Mouse (Mus musculus) intestine, postnatal 0 days (tissue): Measurements from ENCODE around the gene Tob2. TPM values are rescaled to one million over a fixed set of nuclear protein-coding genes. Genes with fewer than 3 reads are reported as not detected.

ENCODE experiments used
- ATAC-seq: fragments of 200-750 bp; cut with Nextera tagmentation; 2 replicates; pipeline ENCODE4 v1.8.0; 2017; ENCODE audit warnings: mild to moderate bottlenecking, moderate TSS enrichment, moderate library complexity
- H3K27ac ChIP-seq: fragments of 300-500 bp; sonication (generic); 2 replicates; pipeline ENCODE4 v1.5.1; 2014; ENCODE audit warnings: mild to moderate bottlenecking, low read depth, low read length, moderate library complexity
- H3K27me3 ChIP-seq: fragments of 300-500 bp; sonication (generic); replicated peaks from 2 replicates; pipeline ENCODE4 v1.6.1; 2014; ENCODE audit warnings: low read length, mixed read lengths; ENCODE audit not compliant: control insufficient read depth, insufficient read depth
- H3K36me3 ChIP-seq: fragments of 300-500 bp; sonication (generic); 2 replicates; pipeline ENCODE4 v1.6.1; 2014; ENCODE audit warnings: mild to moderate bottlenecking, moderate library complexity; ENCODE audit not compliant: control insufficient read depth, insufficient read depth
- H3K4me1 ChIP-seq: fragments of 300-500 bp; sonication (generic); replicated peaks from 2 replicates; pipeline ENCODE4 v1.6.1; 2014; ENCODE audit warnings: antibody characterized with exemption, low read length, mixed read lengths; ENCODE audit not compliant: control insufficient read depth, insufficient read depth
- H3K4me2 ChIP-seq: fragments of 300-500 bp; sonication (generic); replicated peaks from 2 replicates; pipeline ENCODE4 v1.6.1; 2014; ENCODE audit warnings: low read depth, mild to moderate bottlenecking, moderate library complexity
- H3K4me3 ChIP-seq: fragments of 300-500 bp; sonication (generic); 2 replicates; pipeline ENCODE4 v1.5.1; 2014; ENCODE audit warnings: low read depth, low read length
- H3K9ac ChIP-seq: fragments of 300-500 bp; sonication (generic); 2 replicates; pipeline ENCODE4 v1.6.1; 2014; ENCODE audit warnings: mild to moderate bottlenecking, low read depth, low read length
- H3K9me3 ChIP-seq: fragments of 300-500 bp; sonication (generic); 2 replicates; pipeline ENCODE4 v1.6.1; 2016; ENCODE audit warnings: mixed run types; ENCODE audit not compliant: control insufficient read depth
- CTCF ChIP-seq: sonication (generic); IDR thresholded peaks from 2 replicates; pipeline ENCODE4 v1.5.1; 2016; ENCODE audit warnings: low read depth, mild to moderate bottlenecking, control low read depth, antibody characterized with exemption, moderate library complexity
- WGBS: fragments of 180-500 bp; shearing (Covaris S2); extraction: QIAGEN DNeasy Blood & Tissue Kit; methylation state at CpG from one replicate; pipeline ENCODE4 v1.1.7; 2014; 5-methylcytosine and 5-hydroxymethylcytosine counted together
- polyA plus RNA-seq: library from polyadenylated mRNA; unstranded; fragments of >200 nt; fragmentation: Nextera tagmentation; extraction: Ambion mirVana; gene quantifications from 2 replicates; pipeline ENCODE4 v1.2.1, GENCODE M21; 2015

Gene Tob2
- polyA plus RNA-seq, result 19.8 and 22.1 TPM in 2 replicates

- peak within 1 kb of the TSS; percentile 84 for H3K4me3 ChIP-seq
- peak within 1 kb of the TSS; percentile 82 for H3K9ac ChIP-seq
- peak; percentile 35; the same call in 1 of the 2 replicates for TF ChIP-seq CTCF
- H3K4me2 ChIP-seq, result peak within 1 kb of the TSS; percentile 65
- H3K4me1 ChIP-seq, result 0 out of 2 replicates have a peak, but pooled peaks cover 4% of the 10 kb centered on the region
- no peaks in the 10 kb centered on the region for H3K9me3 ChIP-seq
- under 1% methylated on average over 44 of the region's 44 CpGs for WGBS
- ATAC-seq, result peak; percentile 6
- no peaks in the 10 kb centered on the region for H3K27me3 ChIP-seq
- H3K36me3 ChIP-seq, result peaks cover 2% of the 10 kb centered on the region; the same call in 1 of the 2 replicates
- H3K27ac ChIP-seq, result peak within 1 kb of the TSS; percentile 92
Measured at GRCm38 (mm10) chr15:81858517-81859329, at the start of gene Tob2. Tob2 (minus strand) TSS chr15:81858796.

DNA sequence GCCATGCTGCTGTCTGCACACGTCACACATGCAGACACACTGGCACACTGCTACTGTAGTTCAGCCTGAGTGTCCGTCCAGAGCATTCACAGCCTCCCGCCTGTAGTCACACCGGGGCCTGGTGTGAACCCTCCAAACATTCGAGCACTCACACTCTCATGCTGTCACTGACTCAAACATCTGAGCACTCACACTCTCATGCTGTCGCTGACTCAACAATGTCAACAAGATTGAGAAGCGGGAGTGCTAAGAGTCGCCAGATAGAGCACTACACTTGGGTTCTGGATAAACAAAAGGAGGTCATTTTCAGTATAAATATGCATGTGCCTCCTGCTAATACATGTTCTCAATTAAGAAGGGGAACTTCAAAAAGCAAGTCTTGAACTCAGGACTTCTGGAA is 49.4 kb upstream of the Tob2 start:
- no peaks in the 10 kb centered on the region for H3K27me3 ChIP-seq
- no peak overlapping the region for H3K9ac ChIP-seq
- H3K9me3 ChIP-seq, result no peaks in the 10 kb centered on the region
- peaks cover 90% of the 10 kb centered on the region for H3K36me3 ChIP-seq
- no peak overlapping the region for H3K4me2 ChIP-seq
- no peak for ATAC-seq
- 79% methylated on average over 8 of the region's 8 CpGs for WGBS
- no peak for TF ChIP-seq CTCF
- H3K27ac ChIP-seq, result no peak overlapping the region
- no peaks in the 10 kb centered on the region for H3K4me1 ChIP-seq
- H3K4me3 ChIP-seq, result no peak overlapping the region

DNA sequence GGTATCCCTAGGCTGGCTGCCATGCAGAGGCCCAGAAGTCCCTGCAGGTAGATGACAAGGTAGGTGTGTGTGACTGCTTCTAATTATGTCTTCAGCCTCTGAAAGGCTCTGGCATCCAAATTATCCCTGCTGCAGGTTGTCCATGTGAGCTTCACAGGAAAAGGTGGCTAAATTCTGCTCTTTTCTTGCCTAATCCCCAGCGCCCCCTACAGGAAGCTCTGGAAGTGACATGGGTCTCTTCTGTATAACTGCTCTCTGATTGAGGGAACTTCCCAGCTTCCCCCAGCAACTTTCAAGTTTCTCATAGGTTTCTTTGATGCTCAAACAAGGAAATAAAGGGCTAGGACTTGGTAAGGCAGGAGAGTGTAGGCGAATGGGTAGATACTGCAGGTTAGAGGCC is 46.3 kb upstream of the Tob2 start:
- Histone ChIP-seq H3K4me2 (no peak overlapping the region), H3K27me3 (no peaks in the 10 kb centered on the region), H3K36me3 (peaks cover 93% of the 10 kb centered on the region), H3K9me3 (no peaks in the 10 kb centered on the region), H3K4me3 (no peak overlapping the region), H3K4me1 (no peaks in the 10 kb centered on the region), H3K9ac (no peak overlapping the region), H3K27ac (no peak overlapping the region)
- 0 out of 2 replicates have a peak, but pooled peaks have one; percentile 26 for ATAC-seq
- peak; percentile 89 for TF ChIP-seq CTCF
- 41% methylated on average over 2 of the region's 2 CpGs for WGBS

GRCm38 (mm10) chr15:81898751-81899150 is 40.2 kb upstream of the Tob2 start:
- WGBS, result 56% methylated on average over 2 of the region's 2 CpGs
- peak overlapping the region; percentile 29; the same call in 1 of the 2 replicates for H3K27ac ChIP-seq
- H3K36me3 ChIP-seq, result peaks cover 65% of the 10 kb centered on the region
- ATAC-seq, result peak; percentile 27
- no peak overlapping the region for H3K9ac ChIP-seq
- TF ChIP-seq CTCF, result no peak
- no peaks in the 10 kb centered on the region; the same call in 1 of the 2 replicates for H3K4me1 ChIP-seq
- no peak overlapping the region for H3K4me3 ChIP-seq
- H3K4me2 ChIP-seq, result no peak overlapping the region
- no peaks in the 10 kb centered on the region for H3K27me3 ChIP-seq
- H3K9me3 ChIP-seq, result no peaks in the 10 kb centered on the region

DNA sequence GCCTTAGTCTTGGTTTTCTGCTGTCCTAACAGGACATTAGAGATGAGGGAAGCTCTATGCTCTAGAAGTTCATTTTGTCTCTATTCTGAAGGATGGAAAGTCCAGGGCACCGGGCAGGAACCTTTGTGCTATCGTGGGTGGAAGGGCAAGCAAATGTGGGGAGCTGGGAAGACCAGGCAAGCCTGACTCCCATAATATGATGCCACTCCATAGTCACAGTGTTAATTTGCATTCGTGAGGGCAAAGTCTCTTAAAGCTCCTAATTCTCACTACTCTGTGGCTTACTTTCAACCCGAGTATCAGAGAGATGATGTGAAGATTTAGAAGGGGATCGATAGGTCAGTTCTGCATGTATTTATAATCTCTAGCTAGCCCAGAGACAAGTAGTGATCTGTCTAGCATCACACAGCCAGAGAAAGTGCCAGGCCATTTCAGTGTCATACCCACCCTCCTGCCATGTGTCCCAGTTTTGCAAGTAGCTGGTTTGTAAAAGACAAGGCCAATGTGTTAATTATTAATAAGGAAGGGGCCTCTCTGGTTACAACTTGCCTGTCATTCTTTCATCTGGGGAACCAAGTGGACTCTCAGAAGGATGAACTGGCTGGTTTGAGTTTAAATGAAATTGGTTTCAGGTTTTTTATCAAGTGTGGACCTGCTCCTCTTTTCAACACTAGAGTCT is 39.1 kb upstream of the Tob2 start:
- Histone ChIP-seq H3K9me3 (no peaks in the 10 kb centered on the region), H3K27ac (peak overlapping the region; percentile 10; the same call in 1 of the 2 replicates), H3K36me3 (peaks cover 55% of the 10 kb centered on the region), H3K4me3 (no peak overlapping the region), H3K4me2 (peak overlapping the region; percentile 32), H3K27me3 (no peaks in the 10 kb centered on the region), H3K9ac (no peak overlapping the region), H3K4me1 (no peaks in the 10 kb centered on the region; the same call in 1 of the 2 replicates)
- ATAC-seq, result peak; percentile 55
- TF ChIP-seq CTCF, result no peak
- WGBS, result 47% methylated on average over 5 of the region's 5 CpGs

- no peak for TF ChIP-seq CTCF
- Histone ChIP-seq H3K9me3 (no peaks in the 10 kb centered on the region), H3K4me1 (no peaks in the 10 kb centered on the region; the same call in 1 of the 2 replicates), H3K4me3 (no peak overlapping the region), H3K36me3 (peaks cover 47% of the 10 kb centered on the region), H3K9ac (no peak overlapping the region), H3K27me3 (no peaks in the 10 kb centered on the region), H3K4me2 (no peak overlapping the region), H3K27ac (0 out of 2 replicates have a peak overlapping the region, but pooled peaks have one; percentile 7)
- ATAC-seq, result no peak
- WGBS, result 68% methylated on average over 2 of the region's 2 CpGs
Measured at GRCm38 (mm10) chr15:81896407-81896806, 37.8 kb upstream of the Tob2 start.
